Mouse (Mus musculus) lung, adult 2 months (tissue): ENCODE data around the gene Stard7.

Source experiments
- CTCF ChIP-seq: fragments of 200-500 bp; IDR thresholded peaks from 2 replicates; pipeline ENCODE4 v1.5.1; 2011; ENCODE audit warnings: mild to moderate bottlenecking, low read length, control low read depth; ENCODE audit not compliant: insufficient read depth
- POLR2A ChIP-seq: fragments of 200-500 bp; IDR thresholded peaks from 2 replicates; pipeline ENCODE4 v1.6.1; 2011; ENCODE audit warnings: low read depth, mild to moderate bottlenecking, control low read depth, low read length, borderline replicate concordance; ENCODE audit errors: extremely low read depth

GRCm38 (mm10) chr2:127335767-127336496, 65.9 kb downstream of the Stard7 start, which contains the start of gene Dusp2:
- TF ChIP-seq CTCF (no peak), POLR2A (peak; percentile 80)
